Mouse (Mus musculus) embryo, embryonic 10 days (tissue): ENCODE data around the gene Nos1ap.

ENCODE experiments used
- DNase-seq: peaks from one replicate; pipeline ENCODE4 v3.0.0-alpha.2; 2015; ENCODE audit warnings: low spot score

Gene Nos1ap

GRCm38 (mm10) chr1:170360183-170360915 is 229.3 kb downstream of the Nos1ap start:
- DNase-seq = no peak

GRCm38 (mm10) chr1:170353335-170353734 is 236.3 kb downstream of the Nos1ap start:
- DNase-seq = no peak

GRCm38 (mm10) chr1:170351080-170351479 is 238.6 kb downstream of the Nos1ap start:
- no peak for DNase-seq

GRCm38 (mm10) chr1:170346266-170346665 is 243.4 kb downstream of the Nos1ap start:
- no peak for DNase-seq

- no peak for DNase-seq
Observed at GRCm38 (mm10) chr1:170343906-170344305, 245.8 kb downstream of the Nos1ap start.

DNA sequence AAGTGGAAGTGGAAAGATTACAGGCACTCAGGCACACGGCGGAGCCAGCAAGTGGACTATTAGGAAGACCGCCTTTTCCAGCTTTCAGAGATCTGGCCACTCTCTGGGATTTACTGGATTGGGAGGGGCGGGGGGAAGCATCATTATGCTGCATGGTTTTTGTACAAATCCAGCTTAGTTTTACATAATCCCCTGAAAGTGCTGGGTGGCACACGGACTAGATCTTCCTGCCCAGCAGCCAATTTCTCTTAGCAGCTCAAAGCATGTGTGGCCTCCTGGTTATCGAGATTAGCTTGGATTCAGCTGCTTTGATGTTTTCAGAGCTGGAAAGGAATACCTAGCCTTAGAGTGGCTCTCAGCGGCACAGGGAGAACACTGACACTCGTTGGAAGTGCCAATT is 246.6 kb downstream of the Nos1ap start:
- no peak for DNase-seq

GRCm38 (mm10) chr1:170339943-170340342 is 249.7 kb downstream of the Nos1ap start:
- no peak for DNase-seq

DNA sequence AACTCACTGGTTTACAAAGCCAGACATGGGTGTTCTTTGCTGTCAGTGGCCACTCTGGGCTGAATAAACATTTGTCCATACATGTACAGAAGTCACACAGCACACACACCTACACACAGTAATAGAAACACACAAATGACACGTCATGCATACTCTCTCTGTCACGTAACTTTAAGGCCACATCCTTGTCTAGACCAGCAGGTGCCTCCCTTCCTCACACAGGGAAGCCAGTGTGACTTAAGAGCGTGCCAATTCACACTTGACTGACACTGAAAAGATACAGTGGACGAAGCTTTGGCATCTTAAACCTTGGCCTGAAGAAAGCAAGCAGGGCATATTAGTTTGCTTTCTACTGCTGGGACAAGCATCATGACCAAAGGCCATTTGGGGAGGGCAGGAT is 256.9 kb downstream of the Nos1ap start:
- DNase-seq = no peak

GRCm38 (mm10) chr1:170331926-170332325 is 257.7 kb downstream of the Nos1ap start:
- no peak for DNase-seq

DNA sequence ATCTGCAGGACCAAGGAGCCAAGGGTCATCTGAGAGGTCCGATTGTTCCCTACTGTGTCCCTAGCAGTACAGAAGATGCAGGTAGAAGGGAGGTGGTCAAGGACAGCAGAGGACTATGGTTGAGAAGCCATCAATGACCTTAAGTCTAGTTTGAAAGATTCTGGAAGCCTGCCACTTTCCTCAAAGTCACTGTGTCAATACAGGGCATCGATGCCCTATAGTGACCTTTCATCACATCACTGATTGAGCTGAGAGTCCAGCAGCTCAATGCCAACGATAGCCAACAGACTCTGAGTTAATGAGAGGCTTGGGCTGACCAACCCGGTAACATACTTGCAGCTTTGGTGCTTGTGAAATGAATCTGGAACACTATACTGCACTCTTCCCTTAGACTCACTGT is 264.4 kb downstream of the Nos1ap start:
- no peak for DNase-seq

- no peak for DNase-seq
Observed at GRCm38 (mm10) chr1:170324312-170324711, 265.3 kb downstream of the Nos1ap start.

DNA sequence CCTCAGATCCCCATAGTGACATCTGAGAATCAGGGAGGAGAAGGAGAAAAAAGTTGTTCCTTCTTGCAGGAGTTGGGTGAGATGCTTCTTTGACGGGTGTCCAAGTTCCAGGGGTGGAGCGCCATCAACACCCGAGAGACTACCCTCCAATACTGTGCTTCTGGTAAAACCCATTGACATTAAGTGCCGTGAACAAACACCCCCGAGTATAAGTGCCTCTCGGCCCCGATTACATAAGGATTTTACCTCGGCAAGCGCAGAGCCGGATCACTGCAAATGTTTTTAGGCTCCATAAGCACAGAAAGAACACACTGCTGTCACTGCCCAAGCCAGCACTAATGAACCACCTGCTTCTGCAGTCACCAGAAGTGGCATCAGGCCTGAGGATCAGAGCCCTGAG is 266.7 kb downstream of the Nos1ap start:
- no peak for DNase-seq

- DNase-seq = no peak
Observed at GRCm38 (mm10) chr1:170322046-170322445, 267.6 kb downstream of the Nos1ap start.

GRCm38 (mm10) chr1:170311431-170311830 is 278.2 kb downstream of the Nos1ap start:
- no peak for DNase-seq

- no peak for DNase-seq
Observed at GRCm38 (mm10) chr1:170308503-170308902, 281.2 kb downstream of the Nos1ap start, which contains the start of gene Spata46. Spata46 (plus strand) TSS chr1:170308803.

DNA sequence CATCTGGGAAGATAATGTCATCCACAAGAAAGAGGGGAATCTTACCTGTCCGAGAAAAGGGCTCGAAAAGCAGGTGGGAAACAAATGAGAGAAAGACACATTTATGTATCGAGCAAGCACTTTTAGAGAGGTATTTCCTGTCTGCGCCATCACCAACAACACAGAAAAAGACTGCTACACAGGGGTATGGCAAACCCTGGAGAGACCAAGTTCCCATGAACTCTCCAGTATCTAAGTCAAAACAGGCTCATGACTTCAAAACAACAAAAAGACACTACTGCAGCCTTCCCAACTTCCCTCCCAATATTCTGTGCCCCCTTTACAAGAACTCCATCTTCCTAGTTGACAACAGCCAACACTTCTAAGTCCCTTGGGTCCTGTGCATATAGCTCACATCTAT is 283.4 kb downstream of the Nos1ap start, which contains the start of gene Gm7694:
Gene Gm7694 (minus strand): TSS at position 101 of the 400 bp plus-strand sequence.
- no peak for DNase-seq

- no peak for DNase-seq
Observed at GRCm38 (mm10) chr1:170305002-170305401, 284.7 kb downstream of the Nos1ap start.

GRCm38 (mm10) chr1:170303103-170303502 is 286.6 kb downstream of the Nos1ap start:
- DNase-seq = peak; percentile 77

GRCm38 (mm10) chr1:170302456-170302855 is 287.2 kb downstream of the Nos1ap start:
- DNase-seq = no peak

DNA sequence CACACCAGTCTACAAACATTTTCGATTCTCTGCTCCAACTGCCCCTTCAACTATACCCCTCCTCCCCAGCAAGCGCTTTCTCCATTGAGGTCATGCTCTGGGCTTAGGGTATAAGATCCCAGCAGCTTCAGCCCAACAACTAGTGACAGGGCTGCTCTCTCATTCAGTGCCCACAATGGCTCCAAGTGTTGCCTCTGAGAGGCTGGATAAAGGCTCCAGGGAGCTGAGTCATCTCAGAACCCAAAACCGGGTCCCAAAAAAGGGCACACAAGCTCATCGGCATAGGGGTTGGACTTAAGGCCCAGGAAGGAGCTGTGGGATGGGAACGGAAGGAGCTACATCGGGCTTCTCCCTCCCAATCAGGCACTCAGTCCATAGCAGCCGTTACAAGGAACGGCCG is 288.0 kb downstream of the Nos1ap start:
- no peak for DNase-seq

DNA sequence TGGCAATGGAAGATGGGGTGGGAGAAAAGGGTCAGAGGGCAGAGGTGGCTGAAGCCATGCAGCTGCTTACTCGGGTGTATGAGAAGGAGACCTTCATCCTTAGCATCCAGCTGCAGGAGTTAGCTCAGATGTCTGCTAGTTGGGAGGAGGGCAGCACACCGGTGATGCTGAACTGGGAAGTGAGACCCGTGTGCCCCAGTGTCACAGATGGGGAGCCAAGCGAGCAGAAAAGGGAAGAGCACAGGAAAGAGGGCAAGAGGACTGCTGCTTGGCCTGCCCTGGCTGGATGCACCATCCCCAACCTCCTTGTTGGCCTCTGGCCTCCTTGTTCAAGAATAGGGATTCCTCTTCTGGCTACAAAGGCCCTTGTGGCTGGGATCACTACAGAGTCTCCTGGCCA is 290.2 kb downstream of the Nos1ap start:
- no peak for DNase-seq

- peak; percentile 29 for DNase-seq
Observed at GRCm38 (mm10) chr1:170294786-170295570, 294.7 kb downstream of the Nos1ap start.

DNA sequence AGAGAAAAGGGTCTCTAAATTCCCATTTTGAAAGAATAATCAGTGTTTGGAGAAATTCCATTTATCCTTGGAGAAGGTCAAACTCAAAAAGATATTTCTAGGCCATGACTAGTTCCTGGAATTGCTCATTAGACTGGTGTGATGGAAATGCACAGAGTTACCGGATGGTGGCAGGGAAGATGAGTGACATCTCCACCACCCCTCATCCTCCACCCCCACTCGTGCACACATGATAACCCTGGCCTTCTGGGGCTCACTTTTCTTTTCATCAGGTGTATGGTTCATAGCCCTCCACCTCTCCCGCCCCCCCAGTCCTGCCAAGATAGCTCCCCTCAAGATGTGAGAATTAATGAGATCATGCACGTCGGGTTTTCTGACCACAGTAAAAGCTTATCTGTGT is 296.4 kb downstream of the Nos1ap start:
- no peak for DNase-seq
